Mouse (Mus musculus): ENCODE data around the gene Msrb1. TPM values are rescaled to one million over a fixed set of nuclear protein-coding genes. Genes with fewer than 3 reads are reported as not detected.
"Not testable (repeated sequence)": the region's sequence is repeated elsewhere in the genome, so short reads cannot be mapped to it uniquely, and the experiment has no call there.

Gene Msrb1
- polyA plus RNA-seq, 1 experiment from 2014 or later, result 26.8 TPM

DNA sequence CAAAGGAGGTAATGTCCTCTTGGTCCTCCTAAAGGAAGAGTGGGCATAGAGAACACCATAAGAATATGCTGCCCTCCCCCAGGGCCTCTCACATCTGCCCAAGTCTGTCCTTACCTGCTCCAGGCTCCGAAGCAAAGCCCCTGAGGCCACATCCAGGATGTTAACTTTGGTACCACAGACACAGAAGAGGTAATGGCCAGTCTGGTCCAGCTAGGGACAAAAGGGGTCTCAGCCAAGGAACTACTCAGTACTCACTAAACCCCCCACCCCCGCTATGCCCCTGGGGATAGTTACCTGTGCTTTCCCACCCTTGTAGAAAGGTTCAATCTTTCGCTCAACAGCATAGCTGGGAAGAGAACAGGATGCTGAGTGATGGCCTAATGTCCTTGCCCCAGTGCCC, 30.6 kb upstream of the Msrb1 start:
- Histone ChIP-seq H3K4me2 (no peak overlapping the region), H3K4me3 (no peak overlapping the region), H3K4me1 (peaks cover 18% of the 10 kb centered on the region), H3K9ac (no peak overlapping the region), H3K9me3 (no peaks in the 10 kb centered on the region), H3K27ac (no peak overlapping the region), H3K27me3 (no peaks in the 10 kb centered on the region), H3K36me3 (peaks cover 44% of the 10 kb centered on the region)
- no peak for ATAC-seq (ENCODE audit: insufficient number of reproducible peaks, low FRiP score, low TSS enrichment, low read depth)
- 94% methylated on average over 3 of the region's 3 CpGs for WGBS

DNA sequence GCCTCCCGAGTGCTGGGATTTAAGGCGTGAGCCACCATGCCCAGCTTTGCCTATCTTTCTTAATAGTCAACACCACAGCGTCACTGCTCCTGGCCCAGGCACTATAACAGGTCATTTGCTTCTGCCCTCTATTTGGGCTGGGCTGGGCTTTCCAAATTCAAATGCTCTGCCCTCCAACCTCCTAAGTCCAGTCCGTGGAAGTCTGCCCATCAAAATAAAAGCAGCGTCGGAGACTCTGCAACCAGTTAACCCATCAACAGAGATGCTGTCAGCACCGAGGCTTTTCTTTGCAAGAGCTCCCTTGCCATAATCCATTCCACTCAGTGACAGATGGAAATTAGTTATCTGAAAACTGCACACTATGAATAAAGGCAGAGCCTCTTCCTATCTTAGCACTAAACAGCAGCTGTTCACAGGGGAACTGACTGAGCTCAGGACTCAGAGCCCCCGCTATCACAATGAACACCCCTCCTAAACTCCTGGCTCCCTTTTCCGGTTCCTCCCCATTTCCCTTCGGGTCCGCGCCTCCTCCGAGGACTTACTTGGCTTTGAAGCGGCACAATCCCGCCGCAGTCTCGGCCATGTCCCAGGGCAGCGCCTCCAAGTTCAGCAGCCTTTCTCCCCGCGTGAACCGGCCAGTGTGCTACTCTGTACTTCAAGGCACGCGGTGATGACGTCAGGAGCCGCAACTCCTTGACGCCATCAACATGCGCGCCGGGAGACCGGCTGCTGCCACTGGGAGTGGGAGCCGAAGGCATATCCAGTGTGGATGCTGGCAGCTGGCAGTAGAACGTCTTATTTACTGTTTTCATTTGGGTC, 29.3 kb upstream of the Msrb1 start, which contains the start of gene Tbl3:
TSS of gene Tbl3 (minus strand) at position 679 of the 819 bp plus-strand sequence.
- Histone ChIP-seq H3K36me3 (peaks cover 31% of the 10 kb centered on the region), H3K27ac (peak within 1 kb of the TSS; percentile 90), H3K9ac (peak within 1 kb of the TSS; percentile 82), H3K4me1 (peaks cover 18% of the 10 kb centered on the region), H3K27me3 (no peaks in the 10 kb centered on the region), H3K9me3 (no peaks in the 10 kb centered on the region), H3K4me3 (peak within 1 kb of the TSS; percentile 82), H3K4me2 (peak within 1 kb of the TSS; percentile 65)
- 4% methylated on average over 32 of the region's 32 CpGs for WGBS
- ATAC-seq (ENCODE audit: insufficient number of reproducible peaks, low FRiP score, low TSS enrichment, low read depth), result peak; percentile 78; the same call in 1 of the 2 replicates

DNA sequence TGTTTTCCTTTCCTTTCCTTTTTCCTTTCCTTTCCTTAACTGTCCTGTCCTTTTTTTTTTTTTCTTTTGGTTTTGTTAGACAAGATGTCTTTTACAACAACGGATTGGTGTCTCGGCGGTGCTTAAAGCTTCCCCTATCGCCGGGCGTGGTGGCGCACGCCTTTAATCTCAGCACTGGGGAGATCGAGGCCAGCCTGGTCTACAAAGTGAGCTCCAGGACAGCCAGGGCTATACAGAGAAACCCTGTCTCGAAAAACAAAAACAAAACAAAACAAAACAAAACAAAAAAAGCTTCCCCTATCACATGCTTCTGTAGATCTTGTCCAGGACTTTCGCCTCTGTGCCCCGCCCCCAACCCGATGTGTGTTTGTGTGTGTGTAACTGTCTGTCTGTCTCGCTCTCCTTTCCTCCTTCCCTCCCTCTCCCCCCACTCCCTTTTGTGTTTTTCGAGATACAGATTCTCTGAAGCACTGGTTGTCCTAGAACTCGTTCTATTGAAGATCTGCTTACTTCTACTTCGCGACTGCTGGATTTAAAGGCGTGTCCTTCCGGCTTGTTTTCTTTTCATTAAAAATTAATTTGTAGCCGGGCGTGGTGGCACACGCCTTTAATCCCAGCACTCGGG, 28.5 kb upstream of the Msrb1 start:
- peak overlapping the region; percentile 82 for H3K4me3 ChIP-seq
- peaks cover 18% of the 10 kb centered on the region for H3K4me1 ChIP-seq
- H3K36me3 ChIP-seq, result peaks cover 24% of the 10 kb centered on the region
- H3K27me3 ChIP-seq, result no peaks in the 10 kb centered on the region
- no peaks in the 10 kb centered on the region for H3K9me3 ChIP-seq
- ATAC-seq (ENCODE audit: insufficient number of reproducible peaks, low FRiP score, low TSS enrichment, low read depth), result no peak
- H3K4me2 ChIP-seq, result peak overlapping the region; percentile 65
- H3K27ac ChIP-seq, result peak overlapping the region; percentile 90
- peak overlapping the region; percentile 82 for H3K9ac ChIP-seq
- 5% methylated on average over 24 of the region's 24 CpGs for WGBS

DNA sequence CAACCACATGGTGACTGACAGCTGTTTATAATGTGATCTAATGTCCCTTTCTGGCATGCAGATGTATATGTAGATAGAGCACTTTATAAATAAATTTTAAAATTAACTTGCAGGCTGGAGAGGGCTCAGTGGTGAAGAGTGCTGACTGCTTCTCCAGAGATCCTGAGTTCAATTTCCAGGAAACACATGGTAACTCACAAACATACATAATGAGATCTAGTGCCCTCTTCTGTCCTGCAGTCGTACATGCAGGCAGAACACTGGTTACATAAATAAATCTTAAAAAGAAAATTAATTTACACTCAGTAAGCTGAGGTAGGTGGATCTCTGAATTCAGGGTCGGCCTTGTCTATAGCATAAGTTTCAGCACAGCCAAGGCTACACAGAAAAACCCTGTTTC, 27.8 kb upstream of the Msrb1 start:
- Histone ChIP-seq H3K4me1 (peaks cover 18% of the 10 kb centered on the region), H3K4me2 (peak overlapping the region; percentile 65; the same call in 1 of the 2 replicates), H3K4me3 (no peak overlapping the region), H3K27me3 (no peaks in the 10 kb centered on the region), H3K9ac (no peak overlapping the region), H3K36me3 (peaks cover 21% of the 10 kb centered on the region), H3K9me3 (no peaks in the 10 kb centered on the region), H3K27ac (no peak overlapping the region)
- no peak for ATAC-seq (ENCODE audit: insufficient number of reproducible peaks, low FRiP score, low TSS enrichment, low read depth)
- WGBS, result 36% methylated on average over 2 of the region's 2 CpGs

DNA sequence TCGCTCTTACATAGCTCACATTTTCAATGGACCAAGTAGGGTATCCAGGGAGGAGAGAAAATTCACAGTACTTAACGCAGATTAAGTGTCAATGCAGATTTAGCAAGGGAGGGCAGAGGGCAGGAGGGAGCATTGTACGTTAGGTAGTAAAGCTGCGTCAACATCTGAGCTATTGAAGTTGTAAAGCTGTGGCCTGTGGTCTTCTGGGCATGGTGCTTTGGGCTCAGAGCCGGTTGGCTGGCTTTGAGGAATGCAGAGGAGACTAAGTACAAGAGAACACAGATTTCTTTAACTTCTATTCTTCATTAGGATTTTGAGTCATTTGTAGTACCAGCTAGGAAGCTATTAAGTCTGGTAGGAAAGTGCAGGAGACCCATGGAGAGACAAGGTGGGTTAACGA, 20.9 kb upstream of the Msrb1 start:
- Histone ChIP-seq H3K4me1 (0 out of 2 replicates have a peak, but pooled peaks cover 4% of the 10 kb centered on the region), H3K4me2 (no peak overlapping the region), H3K27me3 (no peaks in the 10 kb centered on the region), H3K36me3 (peaks cover 24% of the 10 kb centered on the region), H3K4me3 (no peak overlapping the region), H3K9ac (no peak overlapping the region), H3K9me3 (no peaks in the 10 kb centered on the region), H3K27ac (no peak overlapping the region)
- 61% methylated on average over 6 of the region's 6 CpGs for WGBS
- ATAC-seq (ENCODE audit: insufficient number of reproducible peaks, low FRiP score, low TSS enrichment, low read depth), result no peak

DNA sequence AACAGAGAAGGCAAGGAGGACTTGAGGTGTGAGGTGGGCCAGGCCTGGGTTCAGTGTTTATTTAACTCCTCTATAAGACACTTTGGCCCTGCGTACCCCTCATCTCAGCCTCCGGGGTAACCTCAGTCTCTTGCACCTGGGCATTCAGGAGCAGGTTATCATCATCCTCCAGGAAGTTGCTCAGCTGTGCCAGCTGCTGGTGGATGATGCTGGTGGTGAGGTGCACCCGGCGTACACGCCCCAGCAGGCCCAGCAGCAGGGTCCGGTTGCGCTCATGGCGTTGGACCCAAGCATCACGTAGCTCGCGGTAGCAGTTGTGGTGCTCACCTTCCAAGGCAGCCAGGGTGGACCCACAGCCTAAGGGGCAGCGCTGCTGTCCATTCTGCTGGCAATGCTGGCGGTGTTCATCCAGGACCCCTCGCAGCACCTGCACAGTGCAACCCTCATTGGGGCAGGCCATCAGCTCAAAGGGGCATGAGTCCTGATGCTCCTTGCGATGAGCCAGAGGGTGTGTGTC, 20.2 kb upstream of the Msrb1 start:
- Histone ChIP-seq H3K9me3 (no peaks in the 10 kb centered on the region), H3K27me3 (no peaks in the 10 kb centered on the region), H3K4me3 (no peak overlapping the region), H3K4me2 (no peak overlapping the region), H3K9ac (no peak overlapping the region), H3K4me1 (peaks cover 5% of the 10 kb centered on the region), H3K36me3 (peaks cover 27% of the 10 kb centered on the region), H3K27ac (no peak overlapping the region)
- 94% methylated on average over 15 of the region's 15 CpGs for WGBS
- no peak for ATAC-seq (ENCODE audit: insufficient number of reproducible peaks, low FRiP score, low TSS enrichment, low read depth)

DNA sequence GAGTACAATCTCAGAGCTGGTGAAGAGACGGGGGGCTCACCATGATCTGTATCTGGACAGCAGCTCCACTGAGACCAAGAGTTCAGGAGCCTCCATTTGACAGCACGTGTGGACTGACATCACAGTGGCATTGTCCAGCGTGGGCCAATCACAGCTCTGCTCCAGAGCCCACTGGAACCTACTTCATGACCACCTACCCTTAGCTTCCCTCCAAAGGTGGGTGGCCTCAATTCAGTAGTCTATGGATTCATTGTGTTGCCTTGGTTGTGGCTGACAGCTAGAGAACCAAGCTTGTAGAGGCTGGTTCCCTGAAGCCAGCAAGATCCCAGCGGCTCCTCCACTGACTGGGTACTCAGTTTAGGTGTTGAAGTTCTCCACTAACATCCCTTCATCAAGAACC, 18.5 kb upstream of the Msrb1 start, which contains the start of the genes Rnf151 and Rps2:
TSS of gene Rnf151 (minus strand) at position 121 of the 400 bp plus-strand sequence.
TSS of gene Rps2 (plus strand) at position 174 of the 400 bp plus-strand sequence.
- Histone ChIP-seq H3K9ac (no peak within 1 kb of the TSS), H3K36me3 (peaks cover 42% of the 10 kb centered on the region), H3K27ac (no peak within 1 kb of the TSS), H3K9me3 (no peaks in the 10 kb centered on the region), H3K4me2 (peak within 1 kb of the TSS; percentile 51), H3K4me1 (peaks cover 21% of the 10 kb centered on the region), H3K27me3 (no peaks in the 10 kb centered on the region), H3K4me3 (peak within 1 kb of the TSS; percentile 75)
- no peak for ATAC-seq (ENCODE audit: insufficient number of reproducible peaks, low FRiP score, low TSS enrichment, low read depth)
- 85% methylated on average over 4 of the region's 4 CpGs for WGBS

DNA sequence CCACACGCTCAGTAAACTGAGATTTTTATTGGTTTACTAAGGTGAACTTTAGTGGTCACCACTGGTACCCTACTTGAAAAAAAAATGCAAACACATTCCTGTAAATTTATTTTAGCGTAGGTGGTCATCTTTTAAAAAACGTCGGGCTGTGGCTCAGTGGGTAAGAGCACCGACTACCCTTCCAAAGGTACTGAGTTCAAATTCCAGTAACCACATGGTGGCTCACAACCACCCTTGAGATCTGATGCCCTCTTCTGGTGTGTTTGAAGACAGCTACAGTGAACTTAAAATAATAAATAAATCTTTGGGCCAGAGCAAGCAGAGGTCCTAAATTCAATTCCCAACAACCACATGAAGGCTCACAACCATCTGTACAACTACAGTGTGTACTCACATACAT, 17.5 kb upstream of the Msrb1 start:
- H3K36me3 ChIP-seq, result peaks cover 42% of the 10 kb centered on the region
- not testable (repeated sequence) for H3K9me3 ChIP-seq; H3K27ac ChIP-seq; H3K27me3 ChIP-seq; ATAC-seq (ENCODE audit: insufficient number of reproducible peaks, low FRiP score, low TSS enrichment, low read depth)
- peak overlapping the region; percentile 75 for H3K4me3 ChIP-seq
- peaks cover 29% of the 10 kb centered on the region for H3K4me1 ChIP-seq
- peak overlapping the region; percentile 51 for H3K4me2 ChIP-seq
- 61% methylated on average over 5 of the region's 5 CpGs for WGBS
- H3K9ac ChIP-seq, result peak overlapping the region; percentile 93

DNA sequence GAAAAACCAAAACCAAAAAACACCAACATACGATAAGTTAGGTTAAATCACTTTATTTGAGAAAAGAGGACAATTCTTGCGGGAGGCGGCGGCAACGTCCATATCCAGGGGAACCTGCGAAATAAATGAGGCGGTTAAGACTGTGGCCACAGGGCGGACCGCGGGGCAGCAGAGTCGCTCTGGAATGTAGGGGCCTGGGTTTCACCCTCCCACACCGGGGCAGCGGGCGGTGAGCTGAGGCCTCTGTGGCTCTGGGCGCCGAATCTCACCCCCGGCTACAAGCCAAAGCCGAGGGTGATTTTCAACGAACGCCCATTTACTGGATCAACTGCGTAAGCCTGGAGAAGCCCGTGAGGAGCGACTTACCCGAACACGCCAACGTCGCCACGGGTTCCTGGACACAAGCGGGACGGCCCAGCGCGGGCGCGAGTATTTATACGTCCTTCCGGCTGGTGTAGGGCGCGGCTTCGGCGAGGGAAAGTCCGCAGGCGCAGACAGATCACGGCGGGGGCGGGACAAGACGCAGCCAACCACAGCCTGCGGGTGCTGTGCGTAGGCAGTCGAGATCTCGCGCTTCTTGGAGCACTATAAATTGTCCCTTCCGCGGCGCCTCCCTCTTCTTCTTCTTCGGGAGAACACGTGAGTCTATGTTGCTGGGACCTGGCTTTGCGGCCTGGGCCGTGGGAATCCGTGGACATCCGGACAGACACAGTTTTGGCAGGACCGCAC, 16.8 kb upstream of the Msrb1 start:
- H3K27ac ChIP-seq, result peak overlapping the region; percentile 91
- H3K4me1 ChIP-seq, result peaks cover 32% of the 10 kb centered on the region
- under 1% methylated on average over 61 of the region's 61 CpGs for WGBS
- H3K4me2 ChIP-seq, result peak overlapping the region; percentile 74
- peak overlapping the region; percentile 75 for H3K4me3 ChIP-seq
- no peaks in the 10 kb centered on the region for H3K27me3 ChIP-seq
- peaks cover 42% of the 10 kb centered on the region for H3K36me3 ChIP-seq
- peak; percentile 98 for ATAC-seq (ENCODE audit: insufficient number of reproducible peaks, low FRiP score, low TSS enrichment, low read depth)
- peak overlapping the region; percentile 93 for H3K9ac ChIP-seq
- H3K9me3 ChIP-seq, result no peaks in the 10 kb centered on the region

DNA sequence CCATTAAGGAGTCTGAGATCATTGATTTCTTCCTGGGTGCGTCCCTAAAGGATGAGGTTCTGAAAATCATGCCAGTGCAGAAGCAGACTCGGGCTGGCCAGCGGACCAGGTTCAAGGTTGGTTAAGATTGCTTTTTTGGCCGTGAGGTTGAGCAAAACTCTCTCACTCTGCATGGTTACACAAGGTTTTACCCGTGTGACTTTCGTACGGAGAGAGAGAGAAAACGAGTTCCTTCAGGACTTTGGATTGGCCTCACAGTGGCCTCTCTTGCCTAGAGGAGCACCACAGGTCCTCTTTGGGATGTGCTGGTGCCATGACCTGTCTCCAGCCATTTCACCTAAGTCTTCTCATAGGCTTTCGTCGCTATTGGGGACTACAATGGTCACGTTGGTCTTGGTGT, 15.8 kb upstream of the Msrb1 start:
- H3K9me3 ChIP-seq; ATAC-seq (ENCODE audit: insufficient number of reproducible peaks, low FRiP score, low TSS enrichment, low read depth); H3K27me3 ChIP-seq: not testable (repeated sequence)
- Histone ChIP-seq H3K27ac (peak overlapping the region; percentile 91; the same call in 1 of the 2 replicates), H3K36me3 (peaks cover 40% of the 10 kb centered on the region), H3K9ac (peak overlapping the region; percentile 74), H3K4me2 (peak overlapping the region; percentile 74), H3K4me1 (peaks cover 32% of the 10 kb centered on the region), H3K4me3 (peak overlapping the region; percentile 75)
- WGBS, result 1% methylated on average over 11 of the region's 11 CpGs

DNA sequence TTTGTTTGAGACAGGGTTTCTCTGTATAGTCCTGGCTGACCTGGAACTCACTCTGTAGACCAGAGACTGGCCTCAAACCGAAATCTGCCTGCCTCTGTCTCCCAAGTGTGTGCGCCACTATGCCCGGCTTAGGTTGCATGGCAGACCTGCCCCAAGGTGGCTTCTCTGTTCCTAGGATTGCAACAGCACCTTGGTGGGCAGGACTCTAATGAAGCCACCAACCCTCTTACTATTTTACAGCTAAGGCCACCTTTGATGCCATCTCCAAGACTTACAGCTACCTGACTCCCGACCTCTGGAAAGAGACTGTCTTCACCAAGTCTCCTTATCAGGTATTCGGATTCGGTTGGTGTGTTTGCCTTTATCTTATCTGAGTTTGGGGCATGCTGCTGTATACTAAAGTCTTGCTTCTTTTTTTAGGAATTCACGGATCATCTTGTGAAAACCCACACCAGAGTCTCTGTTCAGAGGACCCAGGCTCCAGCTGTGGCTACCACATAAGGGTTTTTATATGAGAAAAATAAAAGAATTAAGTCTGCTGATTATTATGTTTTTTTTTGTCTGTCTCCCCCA, 15.0 kb upstream of the Msrb1 start:
- Histone ChIP-seq H3K4me3 (peak overlapping the region; percentile 75), H3K36me3 (peaks cover 34% of the 10 kb centered on the region), H3K9ac (peak overlapping the region; percentile 31; the same call in 1 of the 2 replicates), H3K4me1 (peaks cover 32% of the 10 kb centered on the region), H3K4me2 (peak overlapping the region; percentile 74)
- ATAC-seq (ENCODE audit: insufficient number of reproducible peaks, low FRiP score, low TSS enrichment, low read depth); H3K27me3 ChIP-seq; H3K9me3 ChIP-seq; H3K27ac ChIP-seq: not testable (repeated sequence)
- WGBS, result 65% methylated on average over 7 of the region's 7 CpGs

Measured in limb, embryonic 15.5 days (tissue).